Mouse (Mus musculus): ENCODE data around the gene Vstm4. TPM values are rescaled to one million over a fixed set of nuclear protein-coding genes. Genes with fewer than 3 reads are reported as not detected.

Vstm4 gene
- total RNA-seq (2014; rRNA removed) = 9.2 and 11.0 TPM in 2 replicates
- 11.4 and 13.8 TPM in 2 replicates for polyA plus RNA-seq (2015; fragmentation: Nextera tagmentation; extraction: Ambion mirVana)

DNA sequence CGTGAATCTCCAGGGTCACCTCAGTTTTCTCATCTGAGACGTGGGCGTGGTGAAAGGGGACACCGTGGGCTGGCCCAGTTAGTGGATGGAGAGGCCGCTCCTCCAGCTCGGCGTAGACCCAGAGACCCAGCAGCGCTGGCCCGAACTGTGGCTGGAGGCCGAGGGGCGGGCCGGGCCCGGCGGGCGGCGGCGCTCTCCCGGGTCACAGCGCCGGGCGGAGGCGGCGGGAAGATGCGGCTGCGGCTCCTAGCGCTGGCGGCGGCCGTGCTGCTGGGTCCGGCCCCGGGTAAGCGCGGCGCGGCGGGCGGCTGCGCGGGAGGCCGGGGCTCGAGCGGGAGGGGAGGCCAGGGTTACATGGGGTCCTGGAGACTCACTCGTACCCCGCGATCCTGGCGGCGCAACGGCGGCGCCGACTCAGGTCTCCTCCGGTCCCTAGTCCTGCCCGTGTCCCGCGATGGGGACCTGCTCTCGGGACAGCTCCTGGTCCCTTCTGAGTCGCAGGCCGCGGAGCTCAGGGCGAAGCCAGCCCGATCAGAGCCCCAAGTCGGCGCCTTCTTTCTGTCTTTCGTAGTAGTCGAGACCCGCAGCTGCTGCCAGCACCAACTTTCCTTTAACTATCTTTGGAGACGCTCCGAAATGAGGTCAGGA, at the start of gene Vstm4:
Gene Vstm4, plus strand, starts transcription at position 76 of the 648 bp plus-strand sequence.
- H3K4me1 ChIP-seq (ENCODE audit: insufficient read depth, low read length) = 0 out of 2 replicates have a peak, but pooled peaks cover 3% of the 10 kb centered on the region
- no peaks in the 10 kb centered on the region for H3K36me3 ChIP-seq (ENCODE audit: insufficient read depth, low read length)
- H3K9ac ChIP-seq (replicated peaks; ENCODE audit: low read length, poor library complexity, severe bottlenecking) = peak within 1 kb of the TSS; percentile 50
- under 1% methylated on average over 54 of the region's 68 CpGs for WGBS
- peaks cover 10% of the 10 kb centered on the region; the same call in 1 of the 2 replicates for H3K27me3 ChIP-seq (ENCODE audit: insufficient read depth, low read length)
- peak within 1 kb of the TSS; percentile 50 for H3K4me3 ChIP-seq (ENCODE audit: low read depth, low read length)
- ATAC-seq (ENCODE audit: low FRiP score) (peak; percentile 56; the same call in 1 of the 2 replicates), DNase-seq (ENCODE audit: low spot score) (peak; percentile 51)
- H3K9me3 ChIP-seq (ENCODE audit: low read length) = no peaks in the 10 kb centered on the region
- peak within 1 kb of the TSS; percentile 98 for H3K4me2 ChIP-seq (ENCODE audit: low read depth, low read length, poor library complexity, severe bottlenecking)
- TF ChIP-seq CTCF (IDR thresholded peaks at IDR 0.05) = no peak
- H3K27ac ChIP-seq (ENCODE audit: low read depth, low read length) = no peak within 1 kb of the TSS; the same call in 1 of the 2 replicates

DNA sequence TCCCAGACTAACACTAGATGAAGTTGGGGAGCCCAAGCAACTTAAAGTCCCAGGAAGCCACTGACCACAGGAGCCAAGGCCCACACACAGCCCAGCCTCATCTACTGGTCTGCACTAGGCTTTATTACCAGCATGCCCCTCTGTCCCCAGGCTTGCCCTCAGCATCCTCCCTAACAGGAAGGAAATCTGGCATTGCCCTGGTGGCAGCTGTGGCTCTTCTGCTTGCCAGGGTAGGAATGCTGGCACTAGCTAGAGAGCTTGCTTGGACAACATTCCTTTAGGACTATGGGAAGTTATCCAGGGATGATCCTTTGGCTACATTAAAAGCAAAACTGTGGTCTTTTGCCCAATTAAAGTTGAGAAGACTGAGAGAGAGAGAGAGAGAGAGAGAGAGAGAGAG, 46.4 kb upstream of the Vstm4 start:
- H3K27ac ChIP-seq (ENCODE audit: low read depth, low read length) = no peak overlapping the region
- no peak overlapping the region for H3K9ac ChIP-seq (replicated peaks; ENCODE audit: low read length, poor library complexity, severe bottlenecking)
- H3K4me1 ChIP-seq (ENCODE audit: insufficient read depth, low read length) = no peaks in the 10 kb centered on the region
- no peak for ATAC-seq (ENCODE audit: low FRiP score)
- no peaks in the 10 kb centered on the region for H3K36me3 ChIP-seq (ENCODE audit: insufficient read depth, low read length)
- H3K4me2 ChIP-seq (ENCODE audit: low read depth, low read length, poor library complexity, severe bottlenecking) = no peak overlapping the region
- no peaks in the 10 kb centered on the region for H3K27me3 ChIP-seq (ENCODE audit: insufficient read depth, low read length)
- TF ChIP-seq CTCF (IDR thresholded peaks at IDR 0.05) = no peak
- H3K4me3 ChIP-seq (ENCODE audit: low read depth, low read length) = no peak overlapping the region
- H3K9me3 ChIP-seq (ENCODE audit: low read length) = no peaks in the 10 kb centered on the region
- no peak for DNase-seq (ENCODE audit: low spot score)

DNA sequence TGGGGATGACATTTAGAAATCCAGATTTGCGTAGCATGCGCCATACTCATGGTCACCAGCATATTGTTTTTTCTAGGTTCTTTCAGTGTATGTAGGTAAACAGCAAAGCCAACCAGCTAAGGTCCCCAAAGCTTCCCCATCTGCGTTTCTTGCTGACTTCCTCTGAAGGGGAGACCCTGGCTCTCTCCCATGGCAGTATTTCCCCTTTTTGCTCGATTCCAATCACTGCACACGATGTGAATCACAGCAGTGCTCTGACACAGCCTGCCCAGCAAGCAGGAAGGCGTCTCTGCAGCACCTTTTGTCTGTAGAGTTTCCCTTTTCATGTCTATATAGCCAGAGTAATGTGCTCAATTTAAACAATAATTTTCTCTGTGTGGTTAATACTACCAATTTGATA, 44.1 kb upstream of the Vstm4 start:
- Histone ChIP-seq H3K4me2 (ENCODE audit: low read depth, low read length, poor library complexity, severe bottlenecking) (no peak overlapping the region), H3K9ac (replicated peaks; ENCODE audit: low read length, poor library complexity, severe bottlenecking) (no peak overlapping the region), H3K27me3 (ENCODE audit: insufficient read depth, low read length) (no peaks in the 10 kb centered on the region), H3K4me1 (ENCODE audit: insufficient read depth, low read length) (no peaks in the 10 kb centered on the region), H3K4me3 (ENCODE audit: low read depth, low read length) (no peak overlapping the region), H3K27ac (ENCODE audit: low read depth, low read length) (no peak overlapping the region), H3K36me3 (ENCODE audit: insufficient read depth, low read length) (no peaks in the 10 kb centered on the region), H3K9me3 (ENCODE audit: low read length) (no peaks in the 10 kb centered on the region)
- no peak for TF ChIP-seq CTCF (IDR thresholded peaks at IDR 0.05)
- ATAC-seq (ENCODE audit: low FRiP score) (no peak), DNase-seq (ENCODE audit: low spot score) (no peak)
- 71% methylated on average over 6 of the region's 6 CpGs for WGBS

DNA sequence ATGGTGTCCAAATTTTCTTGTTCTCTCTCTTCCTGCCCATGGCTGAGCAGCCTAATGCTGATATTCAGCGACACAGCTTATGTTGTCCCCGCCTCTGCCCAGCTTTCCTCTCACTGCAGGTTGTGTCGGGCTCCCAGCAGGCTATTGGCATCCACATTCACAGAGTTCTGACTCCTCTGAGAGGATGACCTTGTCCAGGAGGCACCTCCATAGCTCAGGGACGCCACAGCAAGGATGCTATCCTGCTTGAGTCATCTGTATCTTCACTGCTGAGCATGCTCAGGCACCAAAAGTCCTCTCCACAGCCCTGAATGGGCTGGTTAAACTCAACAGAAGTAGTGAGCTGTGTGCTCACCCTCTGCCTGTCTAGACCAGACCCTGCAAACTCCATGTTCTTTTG, 41.6 kb upstream of the Vstm4 start:
- ATAC-seq (ENCODE audit: low FRiP score) = no peak
- WGBS = 65% methylated on average over 4 of the region's 4 CpGs
- Histone ChIP-seq H3K4me3 (ENCODE audit: low read depth, low read length) (no peak overlapping the region), H3K36me3 (ENCODE audit: insufficient read depth, low read length) (no peaks in the 10 kb centered on the region), H3K9me3 (ENCODE audit: low read length) (no peaks in the 10 kb centered on the region), H3K4me1 (ENCODE audit: insufficient read depth, low read length) (no peaks in the 10 kb centered on the region), H3K9ac (replicated peaks; ENCODE audit: low read length, poor library complexity, severe bottlenecking) (no peak overlapping the region), H3K4me2 (ENCODE audit: low read depth, low read length, poor library complexity, severe bottlenecking) (no peak overlapping the region), H3K27ac (ENCODE audit: low read depth, low read length) (no peak overlapping the region), H3K27me3 (ENCODE audit: insufficient read depth, low read length) (no peaks in the 10 kb centered on the region)
- TF ChIP-seq CTCF (IDR thresholded peaks at IDR 0.05) = no peak
- no peak for DNase-seq (ENCODE audit: low spot score)

DNA sequence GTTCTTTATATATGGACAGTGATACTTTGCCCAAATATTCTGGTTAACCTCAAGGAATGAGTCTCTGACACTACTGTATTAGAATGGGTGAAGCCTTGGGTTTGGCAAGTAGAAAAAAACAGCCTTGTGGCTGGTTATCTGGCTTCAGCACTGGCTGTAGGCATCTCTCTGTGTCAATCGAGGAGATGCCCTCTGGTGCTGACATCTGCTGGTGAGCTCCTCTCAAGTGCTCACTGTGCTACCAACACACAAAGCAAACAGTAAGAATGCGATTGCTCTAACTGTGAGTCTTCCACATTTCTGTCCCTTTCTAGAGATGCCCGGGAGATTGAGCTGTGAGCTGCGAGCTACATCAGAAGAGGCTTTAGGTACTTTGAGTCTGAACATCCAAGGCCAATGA, 40.0 kb upstream of the Vstm4 start:
- ATAC-seq (ENCODE audit: low FRiP score) (no peak), DNase-seq (ENCODE audit: low spot score) (peak; percentile 34)
- 81% methylated on average over 4 of the region's 4 CpGs for WGBS
- H3K9ac ChIP-seq (replicated peaks; ENCODE audit: low read length, poor library complexity, severe bottlenecking) = no peak overlapping the region
- no peaks in the 10 kb centered on the region for H3K9me3 ChIP-seq (ENCODE audit: low read length)
- no peak overlapping the region for H3K27ac ChIP-seq (ENCODE audit: low read depth, low read length)
- H3K4me2 ChIP-seq (ENCODE audit: low read depth, low read length, poor library complexity, severe bottlenecking) = no peak overlapping the region
- H3K36me3 ChIP-seq (ENCODE audit: insufficient read depth, low read length) = no peaks in the 10 kb centered on the region
- TF ChIP-seq CTCF (IDR thresholded peaks at IDR 0.05) = peak; percentile 46
- no peaks in the 10 kb centered on the region for H3K4me1 ChIP-seq (ENCODE audit: insufficient read depth, low read length)
- H3K27me3 ChIP-seq (ENCODE audit: insufficient read depth, low read length) = no peaks in the 10 kb centered on the region
- H3K4me3 ChIP-seq (ENCODE audit: low read depth, low read length) = no peak overlapping the region

DNA sequence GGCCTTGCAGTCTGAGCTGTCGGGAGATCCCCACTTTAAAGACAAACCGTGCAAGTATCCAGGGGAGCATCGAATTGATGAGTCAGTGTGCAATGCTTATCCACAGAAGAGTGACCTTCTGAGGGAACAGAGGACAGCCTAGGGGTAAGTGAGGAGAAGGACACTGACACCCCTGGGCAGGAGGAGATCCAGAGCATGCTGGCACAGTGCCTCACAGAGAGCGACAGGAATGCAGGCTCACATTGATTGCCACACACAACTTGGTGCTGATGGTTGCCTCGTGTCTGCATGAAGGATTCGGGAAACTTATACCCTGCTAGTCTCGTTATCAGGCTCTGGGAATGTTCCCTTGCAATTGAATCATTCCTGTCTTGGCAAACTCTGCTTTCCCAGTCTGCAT, 39.3 kb upstream of the Vstm4 start:
- Histone ChIP-seq H3K9me3 (ENCODE audit: low read length) (no peaks in the 10 kb centered on the region), H3K9ac (replicated peaks; ENCODE audit: low read length, poor library complexity, severe bottlenecking) (no peak overlapping the region), H3K27ac (ENCODE audit: low read depth, low read length) (no peak overlapping the region), H3K4me3 (ENCODE audit: low read depth, low read length) (no peak overlapping the region), H3K36me3 (ENCODE audit: insufficient read depth, low read length) (no peaks in the 10 kb centered on the region), H3K4me2 (ENCODE audit: low read depth, low read length, poor library complexity, severe bottlenecking) (no peak overlapping the region), H3K27me3 (ENCODE audit: insufficient read depth, low read length) (no peaks in the 10 kb centered on the region), H3K4me1 (ENCODE audit: insufficient read depth, low read length) (no peaks in the 10 kb centered on the region)
- DNase-seq (ENCODE audit: low spot score) (no peak), ATAC-seq (ENCODE audit: low FRiP score) (no peak)
- whole genome bisulfite sequencing = 66% methylated on average over 7 of the region's 7 CpGs
- no peak for TF ChIP-seq CTCF (IDR thresholded peaks at IDR 0.05)
